Mouse (Mus musculus): Measurements from ENCODE around the gene Unc45b. TPM values are rescaled to one million over a fixed set of nuclear protein-coding genes. Genes with fewer than 3 reads are reported as not detected.
A peak's percentile ranks its signal among the peaks of the same experiment; 100 is the strongest.
"Not testable (repeated sequence)": the region's sequence is repeated elsewhere in the genome, so short reads cannot be mapped to it uniquely, and the experiment has no call there.

Unc45b gene
- polyA plus RNA-seq, 1 experiment from 2014 or later: 0.93 TPM

- WGBS: 83% methylated on average over 17 of the region's 17 CpGs
Observed at GRCm38 (mm10) chr11:82983193-82983592, 72.8 kb downstream of the Unc45b start.

GRCm38 (mm10) chr11:82987621-82988020 is 77.3 kb downstream of the Unc45b start:
- Histone ChIP-seq H3K36me3 (peaks cover 4% of the 10 kb centered on the region; the same call in 1 of the 2 replicates), H3K9ac (replicated peaks) (no peak overlapping the region), H3K9me3 (no peaks in the 10 kb centered on the region), H3K4me3 (replicated peaks) (no peak overlapping the region), H3K27me3 (peaks cover 22% of the 10 kb centered on the region; the same call in 1 of the 2 replicates), H3K27ac (no peak overlapping the region), H3K4me1 (replicated peaks) (peaks cover 17% of the 10 kb centered on the region), H3K4me2 (replicated peaks) (no peak overlapping the region)
- no peak for ATAC-seq
- 84% methylated on average over 6 of the region's 6 CpGs for WGBS

More at GRCm38 (mm10) chr11:82983193-82983592, 72.8 kb downstream of the Unc45b start:
- Histone ChIP-seq H3K27ac (no peak overlapping the region), H3K4me2 (replicated peaks) (no peak overlapping the region), H3K9me3 (no peaks in the 10 kb centered on the region), H3K27me3 (no peaks in the 10 kb centered on the region), H3K9ac (replicated peaks) (no peak overlapping the region), H3K4me1 (replicated peaks) (no peaks in the 10 kb centered on the region), H3K4me3 (replicated peaks) (no peak overlapping the region), H3K36me3 (peaks cover 4% of the 10 kb centered on the region; the same call in 1 of the 2 replicates)
- ATAC-seq: no peak

- whole genome bisulfite sequencing: 42% methylated on average over 12 of the region's 12 CpGs
- H3K9me3 ChIP-seq: no peaks in the 10 kb centered on the region
Observed at GRCm38 (mm10) chr11:82989357-82989756, 79.0 kb downstream of the Unc45b start.

GRCm38 (mm10) chr11:82990612-82991385 is 80.4 kb downstream of the Unc45b start:
- not testable (repeated sequence) for H3K36me3 ChIP-seq, H3K9me3 ChIP-seq, H3K27ac ChIP-seq
- Histone ChIP-seq H3K4me1 (replicated peaks) (peaks cover 17% of the 10 kb centered on the region), H3K27me3 (peaks cover 22% of the 10 kb centered on the region; the same call in 1 of the 2 replicates), H3K9ac (replicated peaks) (peak overlapping the region; percentile 52), H3K4me3 (replicated peaks) (peak overlapping the region; percentile 34), H3K4me2 (replicated peaks) (peak overlapping the region; percentile 58)
- ATAC-seq: peak; percentile 53; the same call in 1 of the 2 replicates
- WGBS: 19% methylated on average over 19 of the region's 19 CpGs

More at GRCm38 (mm10) chr11:82989357-82989756, 79.0 kb downstream of the Unc45b start:
- Histone ChIP-seq H3K4me1 (replicated peaks) (peaks cover 17% of the 10 kb centered on the region), H3K36me3 (peaks cover 4% of the 10 kb centered on the region; the same call in 1 of the 2 replicates), H3K9ac (replicated peaks) (no peak overlapping the region), H3K4me2 (replicated peaks) (peak overlapping the region; percentile 2; the same call in 1 of the 2 replicates), H3K27me3 (peaks cover 22% of the 10 kb centered on the region; the same call in 1 of the 2 replicates), H3K27ac (no peak overlapping the region), H3K4me3 (replicated peaks) (no peak overlapping the region)
- ATAC-seq: no peak

GRCm38 (mm10) chr11:82991469-82992166 is 81.3 kb downstream of the Unc45b start, which contains the start of gene Slfn9:
Gene Slfn9 (minus strand): TSS chr11:82991830.
- H3K27ac ChIP-seq: no peak within 1 kb of the TSS
- H3K4me3 ChIP-seq (replicated peaks): peak within 1 kb of the TSS; percentile 34
- ATAC-seq: no peak
- WGBS: 7% methylated on average over 14 of the region's 14 CpGs
- no peaks in the 10 kb centered on the region for H3K36me3 ChIP-seq
- peak within 1 kb of the TSS; percentile 52 for H3K9ac ChIP-seq (replicated peaks)
- H3K4me2 ChIP-seq (replicated peaks): peak within 1 kb of the TSS; percentile 58
- peaks cover 22% of the 10 kb centered on the region; the same call in 1 of the 2 replicates for H3K27me3 ChIP-seq
- peaks cover 17% of the 10 kb centered on the region for H3K4me1 ChIP-seq (replicated peaks)
- H3K9me3 ChIP-seq: no peaks in the 10 kb centered on the region

Small RNA genes within 50 kb of the gene (microRNA-seq; reads per million reads assigned to microRNA genes)
- not detected for gene Mir7679

Other genes starting within 250 kb of the Unc45b start
- gene Cct6b, start 146.2 kb upstream of the Unc45b start, polyA plus RNA-seq (2015; fragmentation: Nextera tagmentation; extraction: Ambion mirVana): 0.24 and 0.40 TPM in 2 replicates
- 31.3 and 33.0 TPM in 2 replicates for gene Zfp830, start 146.2 kb upstream of the Unc45b start, polyA plus RNA-seq (2015; fragmentation: Nextera tagmentation; extraction: Ambion mirVana)
- gene Lig3, start 129.4 kb upstream of the Unc45b start, polyA plus RNA-seq (2015; fragmentation: Nextera tagmentation; extraction: Ambion mirVana): 31.8 and 36.0 TPM in 2 replicates
- 4.5 and 5.9 TPM in 2 replicates for gene Rffl, start 39.3 kb upstream of the Unc45b start, polyA plus RNA-seq (2015; fragmentation: Nextera tagmentation; extraction: Ambion mirVana)
- 12.1 and 13.8 TPM in 2 replicates for gene Rad51d, start 19.9 kb upstream of the Unc45b start, polyA plus RNA-seq (2015; fragmentation: Nextera tagmentation; extraction: Ambion mirVana)
- 0.48 and 0.62 TPM in 2 replicates for gene Fndc8, start 18.4 kb upstream of the Unc45b start, polyA plus RNA-seq (2015; fragmentation: Nextera tagmentation; extraction: Ambion mirVana)
- gene Nle1, start 2.1 kb upstream of the Unc45b start, polyA plus RNA-seq (2015; fragmentation: Nextera tagmentation; extraction: Ambion mirVana): 31.2 and 32.2 TPM in 2 replicates
- 0.57 and 0.93 TPM in 2 replicates for gene Slfn5, start 40.8 kb downstream of the Unc45b start, polyA plus RNA-seq (2015; fragmentation: Nextera tagmentation; extraction: Ambion mirVana)
- gene Slfn9, start 81.3 kb downstream of the Unc45b start, polyA plus RNA-seq (2015; fragmentation: Nextera tagmentation; extraction: Ambion mirVana): 3.7 TPM in 2 replicates
- gene Slfn8, start 110.3 kb downstream of the Unc45b start, polyA plus RNA-seq (2015; fragmentation: Nextera tagmentation; extraction: Ambion mirVana): 0.06 and 0.31 TPM in 2 replicates
- gene Slfn2, start 154.6 kb downstream of the Unc45b start, polyA plus RNA-seq (2015; fragmentation: Nextera tagmentation; extraction: Ambion mirVana): 0.98 and 1.6 TPM in 2 replicates
- 0.08 and 0.10 TPM in 2 replicates for gene Slfn1, start 206.3 kb downstream of the Unc45b start, polyA plus RNA-seq (2015; fragmentation: Nextera tagmentation; extraction: Ambion mirVana)

Data from midbrain, embryonic 13.5 days (tissue).